Mouse (Mus musculus) bone marrow macrophage, adult 2 months (primary cell): ENCODE measurements around the gene Sft2d1.

Experiments used
- CTCF ChIP-seq: IDR thresholded peaks from 2 replicates; pipeline ENCODE4 v1.5.1; 2012; ENCODE audit warnings: low read depth, mild to moderate bottlenecking, low read length, moderate library complexity
- POLR2A ChIP-seq: IDR thresholded peaks from 2 replicates; pipeline ENCODE4 v1.6.1; 2012; ENCODE audit warnings: mild to moderate bottlenecking, low read depth, low read length, borderline replicate concordance

DNA sequence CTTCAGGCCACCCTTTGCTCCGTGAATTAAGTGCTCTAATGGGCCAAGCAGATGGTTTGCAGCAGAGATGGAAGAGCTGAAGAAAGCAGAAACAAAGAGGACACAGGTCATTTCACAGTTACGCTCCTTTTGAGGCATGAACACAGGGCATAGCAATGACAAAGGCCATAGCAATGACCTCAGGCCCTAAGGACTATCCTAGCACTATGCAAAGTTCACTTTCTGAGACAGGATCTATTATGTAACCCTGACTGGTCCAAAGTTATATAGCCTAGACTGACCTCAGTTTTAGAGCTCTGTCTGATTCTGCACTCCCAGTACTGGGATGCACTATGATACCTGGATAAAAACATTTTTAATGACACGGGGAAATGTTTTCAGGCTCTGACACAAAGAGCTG lies 32.5 kb upstream of the Sft2d1 start:
- TF ChIP-seq CTCF (no peak), POLR2A (no peak)
